Mouse (Mus musculus) kidney, adult 2 months (tissue): Measurements from ENCODE around the gene Ighmbp2.

ENCODE experiments used
- CTCF ChIP-seq: fragments of 200-500 bp; conservative IDR thresholded peaks from 2 replicates; pipeline ENCODE4 v1.5.1; 2011; ENCODE audit warnings: low read depth, mild to moderate bottlenecking, control low read depth, low read length, moderate library complexity, mixed read lengths; ENCODE audit not compliant: insufficient read depth, insufficient read length
- POLR2A ChIP-seq: fragments of 200-500 bp; IDR thresholded peaks from one replicate; pipeline ENCODE4 v1.6.1; 2011; ENCODE audit warnings: low read depth, low read length, control low read depth

DNA sequence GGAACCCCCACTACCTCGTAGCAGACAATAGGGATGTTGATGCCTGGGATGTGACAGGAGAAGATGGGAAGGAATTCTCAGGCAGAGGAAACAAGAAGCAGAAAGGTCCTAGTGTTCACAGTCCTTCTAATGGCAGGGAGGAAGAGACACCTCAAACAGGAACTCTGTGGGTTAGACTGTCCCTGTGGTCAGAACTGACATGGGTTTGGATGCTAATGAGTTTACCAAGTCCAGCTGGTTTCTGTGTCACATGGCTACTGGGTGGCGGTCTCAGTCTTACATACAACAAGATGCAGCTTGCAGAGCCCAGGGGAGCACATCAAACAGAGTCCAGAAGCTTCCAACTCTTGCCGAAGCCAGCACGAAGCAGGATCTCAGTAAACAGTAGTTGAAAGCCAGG lies 21.2 kb upstream of the Ighmbp2 start:
- TF ChIP-seq CTCF, result no peak
- no peak for TF ChIP-seq POLR2A
